Mouse (Mus musculus): Measurements from ENCODE around the gene Mlh1. TPM values are rescaled to one million over a fixed set of nuclear protein-coding genes. Genes with fewer than 3 reads are reported as not detected.

The Mlh1 gene
- polyA plus RNA-seq, 1 experiment: 11.4 TPM

DNA sequence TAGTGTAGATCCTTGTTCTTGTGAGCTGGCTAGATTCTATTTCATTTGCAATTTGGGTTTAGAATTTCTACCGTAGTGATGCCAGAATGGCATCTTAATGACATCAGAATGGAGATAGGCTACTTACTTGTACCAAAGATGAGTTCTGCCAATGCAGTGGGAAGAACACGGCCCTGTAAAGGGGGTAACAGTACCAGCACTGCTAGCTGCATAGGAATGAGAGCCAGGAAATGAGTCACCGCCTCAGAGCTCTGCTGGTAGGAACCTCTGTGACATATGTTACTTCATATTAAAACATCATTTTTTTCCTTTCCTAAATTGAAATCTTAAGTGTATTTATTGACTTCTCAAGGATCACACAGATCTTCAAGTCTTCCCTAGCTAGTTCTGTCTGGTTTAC lies 89.4 kb downstream of the Mlh1 start:
- H3ac ChIP-seq (ENCODE audit: control insufficient read depth, insufficient read length): no peak overlapping the region
- H3K27me3 ChIP-seq (ENCODE audit: control insufficient read depth, insufficient read depth, insufficient read length): no peaks in the 10 kb centered on the region
- no peak for TF ChIP-seq POLR2A (IDR thresholded peaks at IDR 0.05; ENCODE audit: insufficient read length, low read depth)
- TF ChIP-seq USF1 (IDR thresholded peaks at IDR 0.05; ENCODE audit: low read depth): no peak
- no peak for TF ChIP-seq SRF (IDR thresholded peaks at IDR 0.05; ENCODE audit: control insufficient read depth, insufficient read length, low read depth)
- no peak for TF ChIP-seq MYOD1 (IDR thresholded peaks at IDR 0.05; ENCODE audit: control insufficient read depth in 1 of 3, insufficient read length in 2 of 3, low read depth in 2 of 3)
- no peak for TF ChIP-seq MAX (IDR thresholded peaks at IDR 0.05; ENCODE audit: low read depth)
- no peak for TF ChIP-seq CEBPB (IDR thresholded peaks at IDR 0.05; ENCODE audit: insufficient read depth, poor library complexity, severe bottlenecking)
- no peak for TF ChIP-seq MYOG (IDR thresholded peaks at IDR 0.05; ENCODE audit: control insufficient read depth in 1 of 3, insufficient read depth in 1 of 3, insufficient read length in 2 of 3, low read depth in 2 of 3)
- no peak for TF ChIP-seq E2F4 (IDR thresholded peaks at IDR 0.05; ENCODE audit: insufficient read depth)
- TF ChIP-seq POLR2AphosphoS2 (IDR thresholded peaks at IDR 0.05; ENCODE audit: insufficient read length, low read depth): no peak
- no peak for TF ChIP-seq TCF12 (IDR thresholded peaks at IDR 0.05; ENCODE audit: insufficient read depth, poor library complexity, severe bottlenecking)
- no peak for TF ChIP-seq TCF3 (IDR thresholded peaks at IDR 0.05; ENCODE audit: insufficient read length, low read depth)
- no peak for TF ChIP-seq REST (IDR thresholded peaks at IDR 0.05; ENCODE audit: insufficient read depth, insufficient read length)
- no peak overlapping the region for H3K4me3 ChIP-seq
- H3K79me2 ChIP-seq (ENCODE audit: control insufficient read depth, insufficient read depth): peaks cover 7% of the 10 kb centered on the region
- H3K36me3 ChIP-seq (ENCODE audit: control insufficient read depth, insufficient read depth): no peaks in the 10 kb centered on the region
- H3K4me2 ChIP-seq (ENCODE audit: low read depth): peak overlapping the region; percentile 19

DNA sequence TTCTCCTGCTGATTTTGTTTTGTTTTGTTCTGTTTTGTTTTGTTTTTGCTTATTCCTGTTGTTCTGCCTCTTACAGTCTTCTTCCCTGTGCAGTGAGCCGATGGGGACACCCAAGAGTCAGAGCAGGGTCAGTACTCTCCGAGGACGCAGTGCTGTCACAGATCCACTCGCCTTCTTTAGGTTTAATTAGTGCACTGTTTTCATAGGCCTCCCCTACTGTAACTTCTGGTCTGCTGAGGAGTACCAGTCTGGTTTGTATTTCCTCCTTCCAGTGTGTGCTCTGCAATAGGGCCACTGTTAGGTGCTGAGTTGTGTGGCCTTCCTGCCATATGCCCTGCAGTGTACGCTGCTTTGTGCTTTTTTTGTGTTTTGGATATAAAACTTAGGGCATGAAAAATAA lies 92.6 kb downstream of the Mlh1 start:
- H3ac ChIP-seq (ENCODE audit: control insufficient read depth, insufficient read length): no peak overlapping the region
- peaks cover 7% of the 10 kb centered on the region for H3K79me2 ChIP-seq (ENCODE audit: control insufficient read depth, insufficient read depth)
- H3K27me3 ChIP-seq (ENCODE audit: control insufficient read depth, insufficient read depth, insufficient read length): no peaks in the 10 kb centered on the region

More for the DNA sequence above, 92.6 kb downstream of the Mlh1 start:
- Histone ChIP-seq H3K4me3 (no peak overlapping the region), H3K36me3 (ENCODE audit: control insufficient read depth, insufficient read depth) (no peaks in the 10 kb centered on the region), H3K4me2 (ENCODE audit: low read depth) (no peak overlapping the region)
- TF ChIP-seq TCF3 (IDR thresholded peaks at IDR 0.05; ENCODE audit: insufficient read length, low read depth) (no peak), E2F4 (IDR thresholded peaks at IDR 0.05; ENCODE audit: insufficient read depth) (no peak), MYOD1 (IDR thresholded peaks at IDR 0.05; ENCODE audit: control insufficient read depth in 1 of 3, insufficient read length in 2 of 3, low read depth in 2 of 3) (no peak), REST (IDR thresholded peaks at IDR 0.05; ENCODE audit: insufficient read depth, insufficient read length) (no peak), POLR2A (IDR thresholded peaks at IDR 0.05; ENCODE audit: insufficient read length, low read depth) (no peak), SRF (IDR thresholded peaks at IDR 0.05; ENCODE audit: control insufficient read depth, insufficient read length, low read depth) (no peak), MAX (IDR thresholded peaks at IDR 0.05; ENCODE audit: low read depth) (no peak), TCF12 (IDR thresholded peaks at IDR 0.05; ENCODE audit: insufficient read depth, poor library complexity, severe bottlenecking) (no peak), USF1 (IDR thresholded peaks at IDR 0.05; ENCODE audit: low read depth) (no peak), POLR2AphosphoS2 (IDR thresholded peaks at IDR 0.05; ENCODE audit: insufficient read length, low read depth) (no peak), CEBPB (IDR thresholded peaks at IDR 0.05; ENCODE audit: insufficient read depth, poor library complexity, severe bottlenecking) (no peak), MYOG (IDR thresholded peaks at IDR 0.05; ENCODE audit: control insufficient read depth in 1 of 3, insufficient read depth in 1 of 3, insufficient read length in 2 of 3, low read depth in 2 of 3) (no peak)

Other genes with a start within 250 kb of the Mlh1 start
- gene Ccrl2, start 214.3 kb downstream of the Mlh1 start, polyA plus RNA-seq (2012; fragmentation: generic; extraction: Trizol): 0.12 TPM
- gene Lrrfip2, start 154.2 kb downstream of the Mlh1 start, polyA plus RNA-seq (2012; fragmentation: generic; extraction: Trizol): 27.8 TPM
- 5.8 TPM for gene Epm2aip1, start 138 bp upstream of the Mlh1 start, polyA plus RNA-seq (2012; fragmentation: generic; extraction: Trizol)
- gene Trank1, start 39.9 kb upstream of the Mlh1 start, polyA plus RNA-seq (2012; fragmentation: generic; extraction: Trizol): not detected
- not detected for gene Dclk3, start 167.3 kb upstream of the Mlh1 start, polyA plus RNA-seq (2012; fragmentation: generic; extraction: Trizol)